Comparison of ENCODE assay signal across 12 mouse cellular contexts in genomic region chr14:21813216-21813615, GRCm38 (mm10). TPM values are rescaled to one million over a fixed set of nuclear protein-coding genes. Genes with fewer than 3 reads are reported as not detected.
A peak's percentile ranks its signal among the peaks of the same experiment; 100 is the strongest.
DNase-seq lines count a peak whose midpoint lies in the region; ATAC-seq lines count a peak whose summit lies in the region.
"Had no signal": no experiment of that assay in that cellular context is flagged by ENCODE, and none has a peak within 500 bp of the region (broad histone marks: within the 10 kb centered on the region; RNA-seq: fewer than 3 reads in every experiment).

No protein-coding gene starts in this region.

- no peaks in the 10 kb centered on the region for H3K9me3 ChIP-seq in liver, embryonic 16.5 days (replicated peaks; ENCODE audit: control insufficient read depth, low read length)
- H3K9me3 ChIP-seq in intestine, embryonic 15.5 days = no peaks in the 10 kb centered on the region
- H3K9me3 ChIP-seq: forebrain, embryonic 15.5 days; hindbrain, embryonic 12.5 days; limb, embryonic 12.5 days; neural tube, embryonic 13.5 days had no signal

- H3K27me3 ChIP-seq in liver, embryonic 16.5 days (ENCODE audit: control insufficient read depth, insufficient read depth, low read depth, low read length) = no peaks in the 10 kb centered on the region
- no peaks in the 10 kb centered on the region for H3K27me3 ChIP-seq in intestine, embryonic 15.5 days (replicated peaks)
- H3K27me3 ChIP-seq: forebrain, embryonic 15.5 days; hindbrain, embryonic 12.5 days; neural tube, embryonic 13.5 days had no signal

- WGBS in liver, embryonic 16.5 days (ENCODE audit: insufficient replicate concordance) = 26% methylated on average over 4 of the region's 4 CpGs
- WGBS in intestine, embryonic 15.5 days = 75% methylated on average over 4 of the region's 4 CpGs

- peak overlapping the region; percentile 50 for H3K27ac ChIP-seq in liver, embryonic 16.5 days (ENCODE audit: low read length)
- H3K27ac ChIP-seq in intestine, embryonic 15.5 days = no peak overlapping the region
- H3K27ac ChIP-seq: forebrain, embryonic 15.5 days; hindbrain, embryonic 12.5 days; limb, embryonic 12.5 days; neural tube, embryonic 13.5 days; stomach, postnatal 0 days had no signal

- no peak overlapping the region for H3K4me2 ChIP-seq in liver, embryonic 16.5 days (ENCODE audit: low read depth, low read length)
- H3K4me2 ChIP-seq in intestine, embryonic 15.5 days (replicated peaks) = no peak overlapping the region
- H3K4me2 ChIP-seq: forebrain, embryonic 15.5 days; hindbrain, embryonic 12.5 days; limb, embryonic 12.5 days; neural tube, embryonic 13.5 days had no signal

- no peak overlapping the region for H3K9ac ChIP-seq in liver, embryonic 16.5 days (ENCODE audit: low read depth, low read length)
- no peak overlapping the region for H3K9ac ChIP-seq in intestine, embryonic 15.5 days
- H3K9ac ChIP-seq: forebrain, embryonic 15.5 days; hindbrain, embryonic 12.5 days; limb, embryonic 12.5 days; neural tube, embryonic 13.5 days had no signal

- ATAC-seq in CD4-positive, CD25-positive, alpha-beta regulatory T cell, adult 4 months = peak; percentile 44
- peak; percentile 55; the same call in 1 of the 2 replicates for ATAC-seq in erythroid progenitor cell, adult 5-6 weeks (replicated peaks; ENCODE audit: low FRiP score, poor library complexity, severe bottlenecking)
- ATAC-seq in liver, embryonic 16.5 days (ENCODE audit: low read depth) = peak; percentile 28
- ATAC-seq in intestine, embryonic 15.5 days = no peak
- ATAC-seq: forebrain, embryonic 15.5 days had no signal

- H3K4me1 ChIP-seq in liver, embryonic 16.5 days (ENCODE audit: control insufficient read depth, low read depth, low read length) = peaks cover 11% of the 10 kb centered on the region
- H3K4me1 ChIP-seq in intestine, embryonic 15.5 days (replicated peaks) = peaks cover 8% of the 10 kb centered on the region
- H3K4me1 ChIP-seq: forebrain, embryonic 15.5 days; hindbrain, embryonic 12.5 days; limb, embryonic 12.5 days; neural tube, embryonic 13.5 days had no signal

- peak; percentile 86 for DNase-seq in 416B (ENCODE audit: low read depth)
- no peak for DNase-seq in kidney, postnatal 36 days
- no peak for DNase-seq in urinary bladder, postnatal 4 days (ENCODE audit: low spot score in 2 of 2)

- H3K36me3 ChIP-seq in liver, embryonic 16.5 days (ENCODE audit: control insufficient read depth, insufficient read depth) = no peaks in the 10 kb centered on the region
- H3K36me3 ChIP-seq in intestine, embryonic 15.5 days = no peaks in the 10 kb centered on the region
- H3K36me3 ChIP-seq: forebrain, embryonic 15.5 days; hindbrain, embryonic 12.5 days; limb, embryonic 12.5 days; neural tube, embryonic 13.5 days had no signal

- no peak overlapping the region for H3K4me3 ChIP-seq in liver, embryonic 16.5 days (ENCODE audit: low read depth, low read length)
- no peak overlapping the region for H3K4me3 ChIP-seq in intestine, embryonic 15.5 days (replicated peaks)
- H3K4me3 ChIP-seq: forebrain, embryonic 15.5 days; hindbrain, embryonic 12.5 days; limb, embryonic 12.5 days; neural tube, embryonic 13.5 days had no signal

RNA-seq across cellular contexts. Expression of gene Vdac2, which starts 11.8 kb away (rescaled TPM):
- polyA plus RNA-seq in CD4-positive, CD25-positive, alpha-beta regulatory T cell, adult 4 months (2017; shearing (Covaris generic)) = 100 to 1,000 TPM; 239 to 241 TPM
- total RNA-seq in erythroid progenitor cell, adult 5-6 weeks (2015; ENCODE audit: low replicate concordance) = 122 and 138 TPM in 2 replicates
- total RNA-seq in erythroid progenitor cell, adult 5-6 weeks (2017; ENCODE audit: low replicate concordance) = 83.9 and 105 TPM in 2 replicates
- polyA plus RNA-seq in liver, embryonic 16.5 days (2015; fragmentation: Nextera tagmentation; extraction: Ambion mirVana) = 98.4 and 113 TPM in 2 replicates
- polyA plus RNA-seq in intestine, embryonic 15.5 days (2015; fragmentation: Nextera tagmentation; extraction: Ambion mirVana) = 368 and 384 TPM in 2 replicates

RNA-seq across cellular contexts. Expression of gene Comtd1, which starts 35.6 kb away (rescaled TPM):
- 10 to 100 TPM; 19.0 to 20.4 TPM for polyA plus RNA-seq in CD4-positive, CD25-positive, alpha-beta regulatory T cell, adult 4 months (2017; shearing (Covaris generic))
- 1.4 and 10.9 TPM in 2 replicates for total RNA-seq in erythroid progenitor cell, adult 5-6 weeks (2015; ENCODE audit: low replicate concordance)
- total RNA-seq in erythroid progenitor cell, adult 5-6 weeks (2017; ENCODE audit: low replicate concordance) = 10.0 and 12.7 TPM in 2 replicates
- 15.8 and 18.4 TPM in 2 replicates for polyA plus RNA-seq in liver, embryonic 16.5 days (2015; fragmentation: Nextera tagmentation; extraction: Ambion mirVana)
- 57.3 and 69.9 TPM in 2 replicates for polyA plus RNA-seq in intestine, embryonic 15.5 days (2015; fragmentation: Nextera tagmentation; extraction: Ambion mirVana)
